12 mouse cellular contexts compared by ENCODE assay signal in genomic region chr7:101526484-101526883, GRCm38 (mm10).
"Had no signal": no experiment of that assay in that cellular context is flagged by ENCODE, and none has a peak within 500 bp of the region (broad histone marks: within the 10 kb centered on the region; RNA-seq: fewer than 3 reads in every experiment).

No protein-coding gene starts in this region.

- DNase-seq: left cerebral cortex, postnatal 4 days; liver; liver, embryonic 13.5 days; liver, postnatal 0 days; lung, adult 18-20 months; lung, adult 2 months; lung, embryonic 14.5 days; lung, postnatal 10 days; lung, postnatal 14 days; lung, postnatal 36 days; lung, postnatal 4 days; midbrain, embryonic 14.5 days had no signal
